Mouse (Mus musculus) intestine, embryonic 16.5 days (tissue): ENCODE measurements around the gene Tepp. TPM values are rescaled to one million over a fixed set of nuclear protein-coding genes. Genes with fewer than 3 reads are reported as not detected.
A peak's percentile ranks its signal among the peaks of the same experiment; 100 is the strongest.

Source experiments
- ATAC-seq: fragments of 200-750 bp; cut with Nextera tagmentation; 2 replicates; pipeline ENCODE4 v1.8.0; 2017; ENCODE audit warnings: moderate TSS enrichment, moderate library complexity
- H3K27ac ChIP-seq: fragments of 300-500 bp; sonication (generic); 2 replicates; pipeline ENCODE4 v1.5.1; 2014; ENCODE audit warnings: mild to moderate bottlenecking, low read length
- H3K27me3 ChIP-seq: fragments of 300-500 bp; sonication (generic); replicated peaks from 2 replicates; pipeline ENCODE4 v1.6.1; 2014; ENCODE audit warnings: low read length, control low read depth, mixed read lengths; ENCODE audit not compliant: control insufficient read depth, insufficient read depth
- H3K36me3 ChIP-seq: fragments of 300-500 bp; sonication (generic); 2 replicates; pipeline ENCODE4 v1.6.1; 2014; ENCODE audit warnings: low read length, control low read depth; ENCODE audit not compliant: control insufficient read depth, insufficient read depth
- H3K4me1 ChIP-seq: fragments of 300-500 bp; sonication (generic); 2 replicates; pipeline ENCODE4 v1.6.1; 2014; ENCODE audit warnings: low read length, control low read depth, mixed read lengths; ENCODE audit not compliant: control insufficient read depth, insufficient read depth
- H3K4me2 ChIP-seq: fragments of 300-500 bp; sonication (generic); 2 replicates; pipeline ENCODE4 v1.6.1; 2014; ENCODE audit warnings: low read depth, low read length, control low read depth
- H3K4me3 ChIP-seq: fragments of 300-500 bp; sonication (generic); 2 replicates; pipeline ENCODE4 v1.5.1; 2014; ENCODE audit warnings: mild to moderate bottlenecking, low read length
- H3K9ac ChIP-seq: fragments of 300-500 bp; sonication (generic); 2 replicates; pipeline ENCODE4 v1.6.1; 2014; ENCODE audit warnings: low read depth, low read length
- H3K9me3 ChIP-seq: fragments of 300-500 bp; sonication (generic); 2 replicates; pipeline ENCODE4 v1.6.1; 2016; ENCODE audit warnings: low read length, control low read depth; ENCODE audit not compliant: control insufficient read depth
- WGBS: fragments of 180-500 bp; shearing (Covaris S2); extraction: QIAGEN DNeasy Blood & Tissue Kit; methylation state at CpG from one replicate; pipeline ENCODE4 v1.1.7; 2014; 5-methylcytosine and 5-hydroxymethylcytosine counted together
- polyA plus RNA-seq: library from polyadenylated mRNA; unstranded; fragments of >200 nt; fragmentation: Nextera tagmentation; extraction: Ambion mirVana; gene quantifications from 2 replicates; pipeline ENCODE4 v1.2.1, GENCODE M21; 2015

The Tepp gene
- not detected in 2 replicates for polyA plus RNA-seq

- H3K4me2 ChIP-seq, result no peak within 1 kb of the TSS
- H3K4me1 ChIP-seq, result no peaks in the 10 kb centered on the region
- H3K9ac ChIP-seq, result no peak within 1 kb of the TSS
- no peaks in the 10 kb centered on the region for H3K36me3 ChIP-seq
- H3K27ac ChIP-seq, result no peak within 1 kb of the TSS
- ATAC-seq, result no peak
- no peaks in the 10 kb centered on the region for H3K27me3 ChIP-seq
- 32% methylated on average over 6 of the region's 6 CpGs for WGBS
- no peak within 1 kb of the TSS for H3K4me3 ChIP-seq
- no peaks in the 10 kb centered on the region for H3K9me3 ChIP-seq
Observed at GRCm38 (mm10) chr8:95310342-95310970, at the start of gene Tepp. Tepp (plus strand) TSS chr8:95310566.

GRCm38 (mm10) chr8:95262181-95262580, 48.2 kb upstream of the Tepp start:
- ATAC-seq, result no peak
- Histone ChIP-seq H3K9ac (no peak overlapping the region), H3K4me3 (no peak overlapping the region), H3K4me2 (no peak overlapping the region), H3K36me3 (no peaks in the 10 kb centered on the region), H3K4me1 (no peaks in the 10 kb centered on the region), H3K27me3 (no peaks in the 10 kb centered on the region), H3K9me3 (no peaks in the 10 kb centered on the region), H3K27ac (no peak overlapping the region)
- 82% methylated on average over 2 of the region's 2 CpGs for WGBS

- 66% methylated on average over 12 of the region's 12 CpGs for WGBS
- no peak for ATAC-seq
- Histone ChIP-seq H3K36me3 (no peaks in the 10 kb centered on the region), H3K4me1 (no peaks in the 10 kb centered on the region), H3K4me2 (no peak overlapping the region), H3K4me3 (no peak overlapping the region), H3K9me3 (no peaks in the 10 kb centered on the region), H3K27me3 (no peaks in the 10 kb centered on the region), H3K9ac (no peak overlapping the region), H3K27ac (no peak overlapping the region)
Observed at GRCm38 (mm10) chr8:95270501-95270900, 39.9 kb upstream of the Tepp start.

- no peak overlapping the region for H3K27ac ChIP-seq
- no peaks in the 10 kb centered on the region for H3K36me3 ChIP-seq
- no peak overlapping the region for H3K9ac ChIP-seq
- no peak overlapping the region for H3K4me3 ChIP-seq
- ATAC-seq, result no peak
- H3K4me2 ChIP-seq, result no peak overlapping the region
- WGBS, result 24% methylated on average over 4 of the region's 4 CpGs
- H3K4me1 ChIP-seq, result no peaks in the 10 kb centered on the region
- H3K27me3 ChIP-seq, result no peaks in the 10 kb centered on the region
- H3K9me3 ChIP-seq, result no peaks in the 10 kb centered on the region
Observed at GRCm38 (mm10) chr8:95271841-95272240, 38.5 kb upstream of the Tepp start.

- no peak for ATAC-seq
- Histone ChIP-seq H3K4me2 (no peak overlapping the region), H3K9ac (no peak overlapping the region), H3K36me3 (no peaks in the 10 kb centered on the region), H3K4me3 (no peak overlapping the region), H3K4me1 (no peaks in the 10 kb centered on the region), H3K27ac (no peak overlapping the region), H3K9me3 (no peaks in the 10 kb centered on the region), H3K27me3 (no peaks in the 10 kb centered on the region)
- WGBS, result 40% methylated on average over 2 of the region's 2 CpGs
Observed at GRCm38 (mm10) chr8:95272871-95273270, 37.5 kb upstream of the Tepp start.

- no peaks in the 10 kb centered on the region for H3K4me1 ChIP-seq
- no peaks in the 10 kb centered on the region for H3K9me3 ChIP-seq
- ATAC-seq, result no peak
- no peaks in the 10 kb centered on the region for H3K36me3 ChIP-seq
- no peak overlapping the region for H3K4me2 ChIP-seq
- no peaks in the 10 kb centered on the region for H3K27me3 ChIP-seq
- no peak overlapping the region for H3K4me3 ChIP-seq
- H3K9ac ChIP-seq, result no peak overlapping the region
- 56% methylated on average over 5 of the region's 5 CpGs for WGBS
- no peak overlapping the region for H3K27ac ChIP-seq
Observed at GRCm38 (mm10) chr8:95281493-95281892, 28.9 kb upstream of the Tepp start.

- H3K9ac ChIP-seq, result no peak overlapping the region
- H3K36me3 ChIP-seq, result no peaks in the 10 kb centered on the region
- no peak overlapping the region for H3K4me3 ChIP-seq
- no peaks in the 10 kb centered on the region for H3K9me3 ChIP-seq
- no peaks in the 10 kb centered on the region for H3K27me3 ChIP-seq
- no peak for ATAC-seq
- H3K4me1 ChIP-seq, result no peaks in the 10 kb centered on the region
- no peak overlapping the region for H3K27ac ChIP-seq
- WGBS, result 57% methylated on average over 6 of the region's 6 CpGs
- no peak overlapping the region for H3K4me2 ChIP-seq
Observed at GRCm38 (mm10) chr8:95289066-95289650, 21.2 kb upstream of the Tepp start.

GRCm38 (mm10) chr8:95293172-95293571, 17.2 kb upstream of the Tepp start:
- no peaks in the 10 kb centered on the region for H3K4me1 ChIP-seq
- H3K27me3 ChIP-seq, result no peaks in the 10 kb centered on the region
- ATAC-seq, result peak; percentile 31
- H3K9me3 ChIP-seq, result no peaks in the 10 kb centered on the region
- peak overlapping the region; percentile 46; the same call in 1 of the 2 replicates for H3K27ac ChIP-seq
- 72% methylated on average over 11 of the region's 11 CpGs for WGBS
- H3K4me2 ChIP-seq, result no peak overlapping the region
- no peaks in the 10 kb centered on the region for H3K36me3 ChIP-seq
- no peak overlapping the region for H3K9ac ChIP-seq
- H3K4me3 ChIP-seq, result no peak overlapping the region

GRCm38 (mm10) chr8:95293891-95294290, 16.5 kb upstream of the Tepp start:
- H3K9ac ChIP-seq, result no peak overlapping the region
- H3K27ac ChIP-seq, result peak overlapping the region; percentile 46; the same call in 1 of the 2 replicates

More at GRCm38 (mm10) chr8:95293891-95294290, 16.5 kb upstream of the Tepp start:
- Histone ChIP-seq H3K36me3 (no peaks in the 10 kb centered on the region), H3K27me3 (no peaks in the 10 kb centered on the region), H3K4me1 (no peaks in the 10 kb centered on the region), H3K4me2 (no peak overlapping the region; the same call in 1 of the 2 replicates), H3K9me3 (no peaks in the 10 kb centered on the region), H3K4me3 (0 out of 2 replicates have a peak overlapping the region, but pooled peaks have one; percentile 3)
- ATAC-seq, result peak; percentile 71; the same call in 1 of the 2 replicates
- 57% methylated on average over 7 of the region's 7 CpGs for WGBS
